Mouse (Mus musculus) forebrain, embryonic 13.5 days (tissue): ENCODE data around the gene Rab43. TPM values are rescaled to one million over a fixed set of nuclear protein-coding genes. Genes with fewer than 3 reads are reported as not detected.

Source experiments
- ATAC-seq: fragments of 200-750 bp; cut with Nextera tagmentation; 2 replicates; pipeline ENCODE4 v1.8.0; 2017
- H3K27ac ChIP-seq: fragments of 300-500 bp; sonication (generic); 2 replicates; pipeline ENCODE4 v1.5.1; 2015; ENCODE audit warnings: inconsistent platforms, mild to moderate bottlenecking, moderate library complexity
- H3K27me3 ChIP-seq: fragments of 300-500 bp; sonication (generic); 2 replicates; pipeline ENCODE4 v1.6.1; 2015; ENCODE audit warnings: mild to moderate bottlenecking, inconsistent platforms
- H3K36me3 ChIP-seq: fragments of 300-500 bp; sonication (generic); 2 replicates; pipeline ENCODE4 v1.6.1; 2015; ENCODE audit warnings: mild to moderate bottlenecking, inconsistent platforms; ENCODE audit not compliant: poor library complexity, severe bottlenecking
- H3K4me1 ChIP-seq: fragments of 300-500 bp; sonication (generic); 2 replicates; pipeline ENCODE4 v1.6.1; 2015; ENCODE audit warnings: inconsistent platforms
- H3K4me2 ChIP-seq: fragments of 300-500 bp; sonication (generic); 2 replicates; pipeline ENCODE4 v1.6.1; 2015; ENCODE audit warnings: inconsistent platforms, mild to moderate bottlenecking, moderate library complexity
- H3K4me3 ChIP-seq: fragments of 300-500 bp; sonication (generic); 2 replicates; pipeline ENCODE4 v1.5.1; 2015; ENCODE audit warnings: mild to moderate bottlenecking, inconsistent platforms
- H3K9ac ChIP-seq: fragments of 300-500 bp; sonication (generic); 2 replicates; pipeline ENCODE4 v1.6.1; 2015; ENCODE audit warnings: mild to moderate bottlenecking, inconsistent platforms
- H3K9me3 ChIP-seq: fragments of 300-500 bp; sonication (generic); replicated peaks from 2 replicates; pipeline ENCODE4 v1.6.1; 2016; ENCODE audit warnings: inconsistent platforms
- WGBS: fragments of 180-500 bp; shearing (Covaris S2); methylation state at CpG from one replicate; pipeline ENCODE4 v1.1.7; 2015; 5-methylcytosine and 5-hydroxymethylcytosine counted together
- polyA plus RNA-seq: library from polyadenylated mRNA; unstranded; fragments of >200 nt; fragmentation: Nextera tagmentation; extraction: Ambion mirVana; gene quantifications from 2 replicates; pipeline ENCODE4 v1.2.1, GENCODE M21; 2015

The Rab43 gene
- 7.4 and 7.9 TPM in 2 replicates for polyA plus RNA-seq

GRCm38 (mm10) chr6:87811675-87812338 lies at the start of gene Rab43:
Gene Rab43 (minus strand): TSS chr6:87812164.
- peak; percentile 98 for ATAC-seq
- H3K27me3 ChIP-seq, result no peaks in the 10 kb centered on the region
- peaks cover 20% of the 10 kb centered on the region for H3K4me1 ChIP-seq
- H3K36me3 ChIP-seq, result peaks cover 32% of the 10 kb centered on the region
- H3K9ac ChIP-seq, result peak within 1 kb of the TSS; percentile 83
- peak within 1 kb of the TSS; percentile 92 for H3K4me2 ChIP-seq
- under 1% methylated on average over 46 of the region's 56 CpGs for WGBS
- H3K9me3 ChIP-seq, result no peaks in the 10 kb centered on the region
- peak within 1 kb of the TSS; percentile 70 for H3K4me3 ChIP-seq
- peak within 1 kb of the TSS; percentile 31; the same call in 1 of the 2 replicates for H3K27ac ChIP-seq

DNA sequence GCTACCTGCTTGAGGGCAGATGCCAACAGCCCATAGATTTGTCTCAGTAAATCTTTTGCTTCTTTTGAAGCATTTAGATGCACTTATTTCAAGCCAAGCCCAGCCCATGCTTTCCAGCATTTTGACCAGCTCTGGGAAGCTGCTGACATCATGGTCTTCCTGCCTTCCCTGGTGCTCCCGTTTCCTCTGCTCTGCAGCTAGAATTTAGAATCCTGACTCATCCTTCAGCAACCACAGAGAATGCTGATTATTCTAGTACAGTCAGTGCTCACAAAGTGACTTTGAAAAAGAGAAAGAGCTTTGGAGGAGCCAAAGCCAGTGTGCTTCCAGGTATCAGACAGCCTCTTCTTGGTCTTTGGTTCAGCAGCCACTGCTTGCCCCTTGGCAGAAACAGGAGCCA lies 45.1 kb upstream of the Rab43 start:
- Histone ChIP-seq H3K4me2 (no peak overlapping the region), H3K9ac (no peak overlapping the region), H3K27ac (no peak overlapping the region), H3K27me3 (0 out of 2 replicates have a peak, but pooled peaks cover 4% of the 10 kb centered on the region), H3K4me3 (no peak overlapping the region), H3K36me3 (no peaks in the 10 kb centered on the region), H3K9me3 (no peaks in the 10 kb centered on the region), H3K4me1 (no peaks in the 10 kb centered on the region)
- 69% methylated on average over 1 of the region's 1 CpGs for WGBS
- no peak for ATAC-seq

- Histone ChIP-seq H3K36me3 (0 out of 2 replicates have a peak, but pooled peaks cover 5% of the 10 kb centered on the region), H3K27ac (no peak overlapping the region), H3K4me3 (no peak overlapping the region), H3K9me3 (no peaks in the 10 kb centered on the region), H3K9ac (no peak overlapping the region), H3K4me2 (no peak overlapping the region), H3K27me3 (no peaks in the 10 kb centered on the region), H3K4me1 (peaks cover 17% of the 10 kb centered on the region)
- ATAC-seq, result no peak
- 87% methylated on average over 4 of the region's 4 CpGs for WGBS
Measured at GRCm38 (mm10) chr6:87853446-87853845, 41.5 kb upstream of the Rab43 start.

GRCm38 (mm10) chr6:87851871-87852270 lies 39.9 kb upstream of the Rab43 start:
- no peaks in the 10 kb centered on the region for H3K9me3 ChIP-seq
- H3K4me1 ChIP-seq, result peaks cover 33% of the 10 kb centered on the region
- H3K9ac ChIP-seq, result no peak overlapping the region
- no peak for ATAC-seq
- H3K27me3 ChIP-seq, result no peaks in the 10 kb centered on the region
- 85% methylated on average over 6 of the region's 6 CpGs for WGBS
- H3K4me2 ChIP-seq, result no peak overlapping the region
- peak overlapping the region; percentile 98; the same call in 1 of the 2 replicates for H3K4me3 ChIP-seq
- 0 out of 2 replicates have a peak, but pooled peaks cover 6% of the 10 kb centered on the region for H3K36me3 ChIP-seq
- no peak overlapping the region for H3K27ac ChIP-seq

DNA sequence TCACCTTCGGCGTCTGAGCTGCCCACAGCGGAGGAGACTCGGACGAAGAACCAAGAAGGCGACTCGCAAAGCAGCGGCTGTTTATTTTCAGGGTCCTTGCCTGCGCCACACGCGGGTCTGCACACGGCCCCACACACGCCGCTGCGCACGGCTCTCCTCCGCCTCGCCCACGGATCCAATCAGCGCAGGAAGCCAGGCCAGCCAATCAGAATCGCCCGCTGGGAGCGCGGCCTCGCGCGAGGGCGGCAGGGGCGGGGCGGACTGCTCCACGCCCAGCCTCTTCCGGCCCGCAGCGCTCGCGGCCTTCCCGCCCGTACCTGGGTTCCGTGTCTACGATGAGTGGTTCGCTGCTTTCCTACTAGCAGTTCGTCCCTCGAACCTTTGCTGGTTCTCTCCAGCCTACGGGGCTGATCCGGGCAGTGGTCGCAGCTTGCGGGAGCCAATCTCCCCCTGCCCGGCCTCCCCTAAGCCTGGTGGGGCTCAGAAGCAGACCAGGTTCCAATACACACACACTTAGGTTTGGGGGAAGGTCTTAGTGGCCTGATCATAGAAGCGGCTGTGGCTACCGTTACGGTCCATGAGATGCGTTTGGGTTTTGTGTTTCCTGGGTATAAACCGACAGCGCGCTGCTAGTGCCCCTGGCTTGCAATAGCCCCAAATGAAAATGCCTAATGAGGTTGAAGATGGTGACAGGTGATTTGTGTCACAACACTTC lies 39.1 kb upstream of the Rab43 start, which contains the start of gene Cnbp:
Gene Cnbp, minus strand, starts transcription at position 207 of the 715 bp plus-strand sequence.
- peak within 1 kb of the TSS; percentile 92 for H3K27ac ChIP-seq
- no peaks in the 10 kb centered on the region for H3K9me3 ChIP-seq
- ATAC-seq, result peak; percentile 99
- H3K4me3 ChIP-seq, result peak within 1 kb of the TSS; percentile 98
- peak within 1 kb of the TSS; percentile 85 for H3K4me2 ChIP-seq
- 0 out of 2 replicates have a peak, but pooled peaks cover 6% of the 10 kb centered on the region for H3K36me3 ChIP-seq
- H3K4me1 ChIP-seq, result peaks cover 35% of the 10 kb centered on the region
- no peaks in the 10 kb centered on the region for H3K27me3 ChIP-seq
- peak within 1 kb of the TSS; percentile 100 for H3K9ac ChIP-seq
- WGBS, result under 1% methylated on average over 52 of the region's 55 CpGs

DNA sequence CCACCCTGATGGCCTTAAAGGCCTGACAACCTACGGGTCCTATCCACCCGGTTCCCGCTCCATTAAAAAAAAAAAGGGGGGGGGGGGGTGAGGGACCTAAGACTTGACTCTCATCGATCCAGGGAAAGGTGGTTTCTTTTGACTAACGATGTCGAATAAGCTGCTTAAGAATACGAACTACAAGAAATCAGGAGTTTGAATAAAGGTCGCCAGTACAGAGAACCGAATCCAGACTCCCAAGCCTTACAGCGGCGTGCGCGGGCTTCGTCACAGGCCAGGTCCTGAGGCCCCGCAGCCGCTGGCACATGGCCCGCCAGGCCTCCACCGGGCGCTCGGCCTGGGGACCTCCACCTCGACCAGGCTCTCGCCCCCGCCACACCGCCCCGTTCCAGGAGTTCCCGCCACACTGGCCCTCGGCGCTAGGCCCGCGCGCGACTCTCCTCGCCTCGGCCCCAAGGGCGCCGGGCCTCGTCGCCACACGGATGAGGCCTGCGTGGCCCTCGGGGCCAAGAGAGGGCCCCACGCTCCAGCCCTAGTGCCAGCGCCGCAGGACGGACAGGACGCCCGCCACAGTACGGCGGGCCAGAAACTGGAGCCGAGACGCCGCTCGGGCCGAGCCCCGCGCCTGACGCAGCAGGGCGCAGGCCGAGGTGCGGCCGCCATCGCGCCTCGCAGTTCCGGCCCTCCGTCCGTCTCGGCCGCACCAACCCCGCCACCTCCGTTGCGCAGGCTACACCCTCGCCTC lies 38.4 kb upstream of the Rab43 start:
- Histone ChIP-seq H3K4me2 (peak overlapping the region; percentile 85), H3K27ac (peak overlapping the region; percentile 92), H3K9me3 (no peaks in the 10 kb centered on the region), H3K4me3 (peak overlapping the region; percentile 98), H3K4me1 (peaks cover 35% of the 10 kb centered on the region), H3K36me3 (peaks cover 9% of the 10 kb centered on the region), H3K27me3 (no peaks in the 10 kb centered on the region), H3K9ac (peak overlapping the region; percentile 100)
- ATAC-seq, result peak; percentile 73
- WGBS, result 0% methylated on average over 60 of the region's 73 CpGs

DNA sequence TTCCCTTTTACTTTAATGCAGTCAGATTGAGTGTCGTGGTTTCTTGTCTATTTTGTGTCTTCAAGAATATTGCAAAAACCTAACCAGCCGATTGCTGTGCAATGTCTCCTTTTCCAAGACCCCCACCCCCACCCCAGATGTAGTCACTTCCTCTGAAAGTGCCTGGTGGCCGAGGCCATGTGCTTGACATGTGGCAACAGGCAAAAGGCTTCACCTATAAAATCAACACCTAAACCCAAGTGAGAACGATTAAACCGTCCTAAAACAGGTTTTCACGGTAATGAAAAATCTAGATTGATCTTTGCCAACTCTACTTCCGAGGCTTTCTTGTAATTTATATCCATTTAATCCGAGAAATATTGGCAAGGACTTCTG lies 37.8 kb upstream of the Rab43 start:
- Histone ChIP-seq H3K27ac (no peak overlapping the region), H3K9me3 (no peaks in the 10 kb centered on the region), H3K36me3 (peaks cover 14% of the 10 kb centered on the region), H3K4me2 (peak overlapping the region; percentile 85), H3K4me3 (peak overlapping the region; percentile 98), H3K9ac (peak overlapping the region; percentile 100), H3K27me3 (no peaks in the 10 kb centered on the region), H3K4me1 (peaks cover 35% of the 10 kb centered on the region)
- no peak for ATAC-seq
- WGBS, result under 1% methylated on average over 8 of the region's 8 CpGs

DNA sequence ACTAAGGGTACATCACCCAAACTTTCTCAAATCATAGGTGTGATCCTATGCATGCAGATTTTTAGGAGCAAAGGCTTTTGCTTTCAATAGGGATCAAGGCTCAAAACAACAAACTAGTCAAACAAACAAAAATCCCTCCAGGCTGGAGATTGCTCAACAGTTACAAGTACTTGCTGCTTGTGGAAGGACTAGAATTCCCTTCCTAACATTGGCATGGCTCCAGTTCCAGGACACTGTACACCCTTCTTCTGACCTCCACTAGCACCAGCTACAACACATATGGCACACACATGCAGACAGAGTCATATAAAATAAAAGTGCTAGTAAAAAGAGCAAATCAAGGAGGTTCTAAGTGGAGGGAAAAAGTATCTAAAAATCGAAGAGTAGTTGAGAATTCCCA lies 34.8 kb upstream of the Rab43 start:
- Histone ChIP-seq H3K4me1 (peaks cover 35% of the 10 kb centered on the region), H3K9ac (no peak overlapping the region), H3K9me3 (no peaks in the 10 kb centered on the region), H3K27ac (no peak overlapping the region), H3K27me3 (no peaks in the 10 kb centered on the region), H3K4me2 (peak overlapping the region; percentile 10; the same call in 1 of the 2 replicates), H3K4me3 (no peak overlapping the region), H3K36me3 (peaks cover 42% of the 10 kb centered on the region)
- ATAC-seq, result no peak
- WGBS, result 93% methylated on average over 1 of the region's 1 CpGs

DNA sequence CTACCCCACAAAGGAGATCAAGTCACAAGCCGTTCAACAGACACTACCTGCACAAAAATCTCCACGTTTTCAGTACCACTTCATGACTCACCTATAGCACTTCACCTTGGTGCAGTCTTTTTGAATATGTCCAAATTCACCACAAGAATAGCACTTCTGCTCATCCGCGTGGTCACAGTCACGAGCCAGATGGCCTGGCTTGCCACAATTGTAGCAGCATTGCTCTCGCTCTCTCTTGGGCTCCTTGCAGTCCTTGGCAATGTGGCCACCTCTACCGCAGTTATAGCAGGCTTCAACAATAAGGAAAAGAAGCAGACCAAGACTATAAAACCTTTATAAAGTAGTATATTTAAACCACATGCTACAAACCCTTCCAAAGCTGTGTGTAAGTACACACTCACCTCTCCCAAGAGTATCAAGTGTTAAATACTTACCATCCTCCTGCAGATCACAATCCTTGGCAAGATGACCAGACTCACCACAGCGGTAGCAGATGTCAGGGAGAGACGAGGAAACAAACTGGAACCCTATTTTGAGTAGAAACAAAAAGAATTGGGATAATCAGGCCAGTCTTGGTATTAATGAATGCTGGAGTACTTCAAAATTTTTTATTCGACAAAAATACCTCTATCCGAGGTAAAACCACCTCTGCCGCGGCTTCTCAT lies 33.2 kb upstream of the Rab43 start:
- H3K27me3 ChIP-seq, result no peaks in the 10 kb centered on the region
- peaks cover 51% of the 10 kb centered on the region for H3K36me3 ChIP-seq
- WGBS, result 91% methylated on average over 13 of the region's 13 CpGs
- H3K9me3 ChIP-seq, result no peaks in the 10 kb centered on the region
- ATAC-seq, result no peak
- H3K4me3 ChIP-seq, result no peak overlapping the region
- H3K9ac ChIP-seq, result no peak overlapping the region
- H3K4me1 ChIP-seq, result peaks cover 31% of the 10 kb centered on the region
- no peak overlapping the region for H3K27ac ChIP-seq
- H3K4me2 ChIP-seq, result no peak overlapping the region

DNA sequence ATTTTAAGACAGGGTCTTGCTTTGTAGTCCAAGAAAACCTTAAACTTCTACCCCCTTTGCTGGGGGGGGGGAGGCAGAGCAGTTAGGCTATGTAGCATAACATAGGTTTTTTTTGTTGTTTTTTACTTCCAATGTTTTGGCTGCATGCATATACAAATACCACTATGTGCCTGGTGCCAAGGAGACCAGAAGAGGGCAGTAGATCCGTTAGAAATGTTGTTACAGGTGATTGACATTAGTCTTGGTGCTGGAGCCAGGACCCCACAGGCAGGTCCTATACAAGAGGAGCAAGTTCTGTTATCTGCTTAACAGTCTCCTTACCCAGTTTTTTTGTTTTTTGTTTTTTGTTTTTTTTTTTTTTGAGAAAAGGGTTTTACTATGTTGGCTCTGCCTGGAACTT lies 30.3 kb upstream of the Rab43 start:
- no peak overlapping the region for H3K4me2 ChIP-seq
- H3K36me3 ChIP-seq, result peaks cover 46% of the 10 kb centered on the region
- no peak overlapping the region for H3K9ac ChIP-seq
- no peaks in the 10 kb centered on the region for H3K27me3 ChIP-seq
- no peaks in the 10 kb centered on the region for H3K9me3 ChIP-seq
- 13% methylated on average over 1 of the region's 1 CpGs for WGBS
- H3K4me1 ChIP-seq, result peaks cover 21% of the 10 kb centered on the region
- no peak overlapping the region for H3K27ac ChIP-seq
- no peak overlapping the region for H3K4me3 ChIP-seq
- ATAC-seq, result no peak

DNA sequence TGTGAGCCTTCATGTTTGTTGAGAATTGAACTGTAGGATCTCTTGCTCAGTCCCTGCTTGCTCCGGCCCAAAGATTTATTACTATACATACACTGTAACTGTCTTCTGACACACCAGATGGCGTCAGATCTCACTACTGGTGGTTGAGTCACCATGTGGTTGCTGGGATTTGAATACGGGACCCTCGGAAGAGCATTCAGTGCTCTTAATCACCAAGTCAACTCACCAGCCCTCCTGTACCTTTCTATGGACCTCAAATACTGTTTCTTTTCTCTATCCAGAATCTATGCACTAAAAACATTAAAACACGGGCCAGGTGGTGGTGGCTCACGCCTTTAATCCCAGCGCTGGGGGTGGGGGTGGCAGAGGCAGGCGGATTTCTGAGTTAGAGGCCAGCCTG lies 29.7 kb upstream of the Rab43 start:
- Histone ChIP-seq H3K36me3 (peaks cover 46% of the 10 kb centered on the region), H3K27me3 (no peaks in the 10 kb centered on the region), H3K9ac (no peak overlapping the region), H3K4me2 (no peak overlapping the region), H3K9me3 (no peaks in the 10 kb centered on the region), H3K27ac (no peak overlapping the region), H3K4me1 (peaks cover 20% of the 10 kb centered on the region), H3K4me3 (no peak overlapping the region)
- 82% methylated on average over 8 of the region's 8 CpGs for WGBS
- no peak for ATAC-seq
